12 mouse cellular contexts compared by ENCODE assay signal in the genomic region with DNA sequence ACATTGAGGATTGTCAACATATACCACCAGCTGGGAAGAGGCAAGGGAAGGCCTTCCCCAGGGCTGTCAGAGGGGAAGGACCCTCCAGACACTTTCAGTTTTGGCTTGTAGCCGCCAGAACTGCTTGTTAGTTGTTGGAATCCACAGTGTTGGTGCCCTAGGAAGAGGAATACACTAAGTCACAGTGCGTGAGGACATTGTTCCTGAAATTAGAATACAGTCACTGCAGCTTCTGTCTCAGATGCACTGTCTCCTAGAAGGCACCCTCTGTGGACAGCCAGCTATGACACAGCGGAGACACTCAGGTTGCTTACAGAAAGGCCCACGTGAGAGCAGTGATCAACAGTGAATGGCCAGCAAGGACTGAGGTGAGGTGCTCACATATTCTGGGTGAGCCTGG. TPM values are rescaled to one million over a fixed set of nuclear protein-coding genes. Genes with fewer than 3 reads are reported as not detected.
DNase-seq lines count a peak whose midpoint lies in the region; ATAC-seq and TF ChIP-seq lines count a peak whose summit lies in the region.
"Had no signal": no experiment of that assay in that cellular context is flagged by ENCODE, and none has a peak within 500 bp of the region (broad histone marks: within the 10 kb centered on the region; RNA-seq: fewer than 3 reads in every experiment).

No protein-coding gene starts in this region.

- no peaks in the 10 kb centered on the region for H3K36me3 ChIP-seq in liver, adult 2 months (ENCODE audit: control insufficient read depth, insufficient read depth, low read length)
- H3K36me3 ChIP-seq in megakaryocyte, embryonic 14.5 days (replicated peaks; ENCODE audit: low read length): peaks cover 3% of the 10 kb centered on the region
- H3K36me3 ChIP-seq: limb, embryonic 10.5 days; midbrain, embryonic 13.5 days had no signal

- 79% methylated on average over 4 of the region's 4 CpGs for WGBS in liver, adult 2 months

- intact Hi-C loops in heart, postnatal 25 days (cut with DNase I): no loop called here

- peak overlapping the region; percentile 37 for H3K27ac ChIP-seq in liver, adult 2 months (replicated peaks; ENCODE audit: insufficient read depth, low read depth, low read length)
- H3K27ac ChIP-seq: limb, embryonic 10.5 days; midbrain, embryonic 13.5 days had no signal

- TF ChIP-seq CTCF in liver, adult 2 months (IDR thresholded peaks at IDR 0.05; ENCODE audit: low read depth, low read length): no peak

- no peaks in the 10 kb centered on the region for H3K79me2 ChIP-seq in liver, adult 2 months (ENCODE audit: control insufficient read depth, insufficient read depth, low read length)

- no peak overlapping the region for H3K9ac ChIP-seq in liver, adult 2 months (ENCODE audit: low read depth, low read length)
- H3K9ac ChIP-seq: midbrain, embryonic 13.5 days had no signal

- no peaks in the 10 kb centered on the region for H3K9me3 ChIP-seq in megakaryocyte, embryonic 14.5 days
- H3K9me3 ChIP-seq: limb, embryonic 10.5 days; midbrain, embryonic 13.5 days had no signal

- TF ChIP-seq POLR2A in liver, adult 2 months (IDR thresholded peaks at IDR 0.05; ENCODE audit: extremely low read depth, insufficient read depth, low read length): no peak

- peak; percentile 33; the same call in 1 of the 2 replicates for ATAC-seq in erythroblast, adult 5-6 weeks (replicated peaks; ENCODE audit: low FRiP score, poor library complexity, severe bottlenecking)
- ATAC-seq: midbrain, embryonic 13.5 days had no signal

- H3K4me1 ChIP-seq in liver, adult 2 months (ENCODE audit: control insufficient read depth, insufficient read depth, low read length): peaks cover 4% of the 10 kb centered on the region
- H3K4me1 ChIP-seq in megakaryocyte, embryonic 14.5 days: peaks cover 42% of the 10 kb centered on the region
- H3K4me1 ChIP-seq: limb, embryonic 10.5 days; midbrain, embryonic 13.5 days had no signal

- H3K27me3 ChIP-seq in liver, adult 2 months (ENCODE audit: control insufficient read depth, insufficient read depth, low read length): no peaks in the 10 kb centered on the region
- no peaks in the 10 kb centered on the region for H3K27me3 ChIP-seq in megakaryocyte, embryonic 14.5 days (replicated peaks)
- H3K27me3 ChIP-seq: midbrain, embryonic 13.5 days had no signal

- peak; percentile 87 for DNase-seq in heart, adult 11 months
- DNase-seq in heart, postnatal 25 days (ENCODE audit: low spot score): no peak
- no peak for DNase-seq in liver, adult 2 months (ENCODE audit: extremely low read depth, low read depth, low spot score)
- DNase-seq in liver: no peak
- no peak for DNase-seq in neural tube, embryonic 10.5 days (ENCODE audit: extremely low spot score, low spot score)
- DNase-seq in layer of hippocampus, adult 11-12 months (ENCODE audit: low spot score): no peak
- DNase-seq: cerebellum, postnatal 36 days had no signal

- no peak overlapping the region for H3K4me3 ChIP-seq in liver, adult 2 months (ENCODE audit: insufficient read depth, low read depth, low read length)
- H3K4me3 ChIP-seq in megakaryocyte, embryonic 14.5 days (replicated peaks): peak overlapping the region; percentile 80
- H3K4me3 ChIP-seq: limb, embryonic 10.5 days; midbrain, embryonic 13.5 days had no signal

RNA-seq across cellular contexts. Expression of a gene that starts 6.1 kb away (rescaled TPM):
- 100 to 1,000 TPM; 105 to 109 TPM for total RNA-seq in heart, postnatal 25 days (2021)
- 232 and 331 TPM in 2 replicates for total RNA-seq in liver, adult 2 months (2014; rRNA removed)
- 198 and 238 TPM in 2 replicates for polyA plus RNA-seq in liver, adult 2 months (2012; rRNA removed)
- 231 and 263 TPM in 2 replicates for total RNA-seq in erythroblast, adult 5-6 weeks (2015; ENCODE audit: low replicate concordance)
- total RNA-seq in erythroblast, adult 5-6 weeks (2017; ENCODE audit: low replicate concordance): 732 and 764 TPM in 2 replicates
- 7.2 and 105 TPM in 2 replicates for polyA plus RNA-seq in megakaryocyte, embryonic 14.5 days (2012; ENCODE audit: insufficient read depth, low replicate concordance)

RNA-seq across cellular contexts. Expression of a gene that starts 29.3 kb away (rescaled TPM):
- total RNA-seq in heart, postnatal 25 days (2021): not detected
- total RNA-seq in liver, adult 2 months (2014; rRNA removed): 389 and 508 TPM in 2 replicates
- 1,193 and 1,387 TPM in 2 replicates for polyA plus RNA-seq in liver, adult 2 months (2012; rRNA removed)
- total RNA-seq in erythroblast, adult 5-6 weeks (2015; ENCODE audit: low replicate concordance): not detected in 2 replicates
- not detected in 2 replicates for total RNA-seq in erythroblast, adult 5-6 weeks (2017; ENCODE audit: low replicate concordance)
- not detected in 2 replicates for polyA plus RNA-seq in megakaryocyte, embryonic 14.5 days (2012; ENCODE audit: insufficient read depth, low replicate concordance)
- total RNA-seq: adrenal gland, postnatal 36 days had no signal

Comparison
In these comparisons a context has a peak if more than half of its experiments do, and no peak if none do; other contexts are left out.
1. RNA of a gene that starts 29.3 kb away (total RNA-seq): 389 to 508 TPM in liver, adult 2 months; not detected in heart, postnatal 25 days and not detected in erythroblast, adult 5-6 weeks; every median in the first group is over 100 times any median in the second.